Mouse (Mus musculus) retina, postnatal 1 day (tissue): ENCODE results near the gene Pglyrp2.

Source experiments
- DNase-seq: peaks from one replicate; pipeline ENCODE4 v3.0.0-alpha.2; 2012

The Pglyrp2 gene

GRCm38 (mm10) chr17:32402011-32402778, 21.8 kb downstream of the Pglyrp2 start:
- no peak for DNase-seq

DNA sequence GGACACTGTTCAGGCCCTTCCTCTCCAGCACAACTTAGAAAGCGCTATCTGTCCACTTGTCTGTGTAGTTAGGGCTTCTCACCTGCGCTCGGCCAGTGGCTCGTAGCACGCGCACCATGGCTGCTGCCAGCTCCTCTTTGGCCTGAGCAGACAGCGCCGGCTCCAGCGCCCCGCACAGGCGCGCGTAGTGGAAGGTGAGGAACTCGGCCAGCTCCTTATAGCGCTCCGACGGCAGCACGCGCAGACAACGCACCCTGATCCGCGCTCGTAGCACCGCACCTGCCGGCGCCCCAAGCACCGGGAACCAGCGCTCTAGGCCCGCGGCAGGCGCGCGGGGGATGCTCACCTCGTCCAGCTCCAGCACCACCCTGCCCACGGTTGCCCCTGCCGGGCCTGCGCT, 27.7 kb downstream of the Pglyrp2 start:
- no peak for DNase-seq

GRCm38 (mm10) chr17:32393944-32394343, 30.0 kb downstream of the Pglyrp2 start:
- DNase-seq = no peak

- DNase-seq = peak; percentile 96
These were observed 34.8 kb downstream of the Pglyrp2 start, which contains the start of gene Wiz for GRCm38 (mm10) chr17:32389101-32389659. Gene Wiz (minus strand): TSS chr17:32389439.

GRCm38 (mm10) chr17:32388370-32389100, 35.4 kb downstream of the Pglyrp2 start:
- DNase-seq = peak; percentile 33

DNA sequence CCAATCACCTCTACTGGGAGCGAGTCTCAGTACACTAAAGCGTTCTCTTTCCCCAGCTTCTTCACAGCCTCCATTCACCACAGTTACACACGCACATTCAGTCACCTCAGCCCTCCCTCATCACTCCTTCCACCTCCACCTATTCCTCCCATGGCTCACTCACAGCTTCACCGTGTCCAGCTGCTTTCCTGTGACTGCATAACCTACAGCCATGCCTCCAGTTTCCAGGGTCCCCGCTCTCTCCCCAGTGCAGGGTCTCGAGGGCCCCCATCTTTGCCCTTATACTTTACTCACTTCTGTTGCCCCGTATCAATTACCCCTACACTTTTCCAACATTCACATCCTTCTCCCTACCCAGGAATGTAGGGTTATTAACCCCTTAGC, 36.0 kb downstream of the Pglyrp2 start:
- DNase-seq = no peak

DNA sequence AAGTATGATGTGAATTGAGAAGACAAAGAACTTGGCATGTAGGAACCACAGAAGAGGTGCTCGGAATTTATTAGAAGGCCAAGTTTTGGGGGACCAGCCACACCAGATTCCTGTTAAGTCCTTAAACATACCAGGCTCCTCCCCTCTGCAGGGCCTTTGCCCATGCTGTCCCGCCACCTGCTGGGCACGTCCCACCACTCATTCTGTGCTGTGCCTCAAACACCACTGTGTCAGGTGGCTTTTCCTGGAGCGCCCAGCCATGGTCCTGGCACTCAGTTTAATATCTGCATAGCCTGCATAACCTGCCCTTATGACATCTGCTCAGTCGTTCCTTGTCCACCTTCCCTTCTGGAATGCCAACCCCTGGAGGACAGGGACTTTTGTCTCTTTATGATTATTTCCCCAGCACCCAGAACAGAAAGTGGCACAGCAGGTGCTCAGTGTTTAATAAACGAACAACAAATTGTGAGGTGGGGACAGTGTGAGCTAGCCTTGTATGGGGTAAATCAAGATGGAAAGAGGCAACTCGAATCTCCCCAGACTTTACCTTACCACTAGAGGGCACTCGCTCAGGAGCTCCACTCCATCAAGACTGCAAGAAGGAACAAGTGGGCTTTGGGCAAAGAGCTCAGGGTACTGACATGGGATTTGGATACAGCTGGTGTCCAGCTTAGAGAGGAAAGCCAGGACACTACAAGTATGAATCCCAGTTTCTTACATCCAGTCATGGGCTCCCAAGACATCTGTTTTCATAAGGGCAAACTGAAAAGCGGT, 37.1 kb downstream of the Pglyrp2 start:
- DNase-seq = peak; percentile 54

- no peak for DNase-seq
These were observed 40.3 kb downstream of the Pglyrp2 start for GRCm38 (mm10) chr17:32383661-32384060.

DNA sequence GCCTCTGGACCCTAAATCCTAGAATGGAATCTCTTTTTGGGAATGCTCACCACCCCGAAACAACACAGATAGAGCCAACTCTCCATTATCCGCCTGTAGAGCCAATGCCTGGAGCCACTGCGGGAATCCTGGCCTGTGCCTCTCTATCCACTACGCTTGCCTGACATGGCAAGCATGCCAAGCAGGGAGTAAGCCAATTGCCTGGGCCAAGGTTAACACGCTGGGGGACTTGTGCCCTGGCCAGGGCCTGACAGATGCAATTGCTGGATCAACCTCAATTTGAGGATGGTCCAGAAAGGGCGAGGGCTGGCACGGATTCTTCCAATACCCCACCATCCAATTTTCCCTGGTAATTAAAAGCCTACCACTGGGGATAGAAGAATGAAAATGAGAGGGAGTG, 41.4 kb downstream of the Pglyrp2 start:
- DNase-seq = no peak

GRCm38 (mm10) chr17:32378786-32379185, 45.2 kb downstream of the Pglyrp2 start:
- DNase-seq = no peak

- no peak for DNase-seq
These were observed 46.8 kb downstream of the Pglyrp2 start for GRCm38 (mm10) chr17:32377137-32377536.

DNA sequence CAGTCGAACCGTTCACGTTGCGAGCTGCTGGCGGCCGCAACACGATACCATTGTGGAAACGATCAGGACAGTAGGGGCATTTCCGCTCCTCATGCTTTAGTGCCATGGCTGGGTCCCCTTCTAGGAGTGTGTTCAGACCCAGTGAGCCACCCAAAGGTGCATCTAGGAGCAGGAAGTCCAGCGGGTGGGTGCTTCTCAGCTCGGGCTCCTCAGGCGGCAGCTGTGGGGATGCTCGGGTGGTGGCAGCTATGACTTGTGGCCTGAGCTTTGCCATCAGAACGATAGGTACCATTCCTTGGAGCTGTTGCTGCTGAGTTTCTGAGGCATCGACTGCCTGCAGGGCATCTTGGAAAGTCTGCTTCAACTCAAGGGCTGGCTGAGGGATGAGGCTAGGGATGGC, 47.5 kb downstream of the Pglyrp2 start:
- DNase-seq = no peak

DNA sequence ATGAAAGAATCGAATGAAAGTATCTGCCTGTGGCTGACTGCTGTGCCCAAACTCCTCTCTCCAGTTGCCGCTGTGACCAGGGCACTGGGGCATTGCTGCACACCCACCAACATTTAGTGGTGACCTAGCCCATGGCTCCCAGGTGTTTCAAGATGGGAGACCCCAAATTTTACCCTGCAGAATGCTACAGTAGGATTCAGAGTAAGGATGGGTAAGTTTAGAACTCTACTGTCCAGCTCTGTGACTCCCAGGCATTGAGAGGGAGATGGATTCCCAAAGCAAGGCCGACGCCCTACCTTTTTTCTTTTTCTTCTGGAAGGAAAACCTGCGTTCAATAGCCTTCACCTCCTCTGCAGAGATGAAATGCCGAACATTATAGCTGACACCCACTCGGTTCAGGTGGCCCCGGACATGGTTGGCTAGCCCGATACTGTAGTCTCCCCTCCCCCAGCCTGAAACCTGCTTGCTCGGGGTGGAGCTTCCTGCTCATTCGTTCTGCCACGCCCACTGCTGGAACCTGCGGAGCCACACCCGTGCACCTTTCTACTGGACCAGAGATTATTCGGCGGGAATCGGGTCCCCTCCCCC, 54.9 kb downstream of the Pglyrp2 start:
- no peak for DNase-seq

DNA sequence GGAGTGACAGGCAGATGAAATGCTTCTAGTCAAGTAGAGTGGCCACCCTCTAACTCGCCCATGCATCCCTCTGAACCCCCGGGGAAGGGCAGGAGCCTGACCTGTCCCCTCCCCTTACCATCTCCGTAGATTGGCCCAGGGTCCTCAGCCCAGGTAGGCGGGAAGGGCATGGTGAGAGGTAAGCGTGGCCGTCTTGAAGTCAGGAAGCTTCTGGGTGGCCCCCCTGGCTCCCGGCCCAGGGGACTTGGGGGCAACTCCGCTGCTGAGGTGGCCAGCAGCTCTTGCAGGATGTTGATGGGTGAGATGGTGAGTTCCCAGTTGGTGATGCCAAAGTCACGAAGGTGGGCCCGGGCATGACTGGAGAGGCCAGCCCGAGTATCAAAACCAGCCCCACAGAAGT, 56.3 kb downstream of the Pglyrp2 start:
- DNase-seq = no peak

- no peak for DNase-seq
These were observed 58.7 kb downstream of the Pglyrp2 start for GRCm38 (mm10) chr17:32365296-32365695.

DNA sequence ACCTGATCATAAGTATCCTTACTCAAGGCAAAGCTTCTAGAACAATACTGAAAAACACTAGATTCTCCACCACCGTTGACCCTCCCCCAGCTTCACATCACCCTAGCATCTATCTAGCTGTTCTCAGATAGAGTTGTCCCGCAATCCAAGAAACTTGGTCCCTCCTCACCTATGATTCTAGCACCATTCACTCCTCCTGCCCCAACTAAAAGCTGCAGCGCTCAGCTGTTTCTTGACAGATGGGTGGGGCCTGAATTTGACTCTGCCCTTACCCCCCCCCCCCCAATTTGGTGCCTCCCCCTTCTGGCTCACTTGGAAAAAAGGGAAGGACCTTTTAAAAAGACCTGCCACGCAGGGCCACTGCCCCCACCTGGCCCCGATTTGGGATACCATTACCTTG, 59.1 kb downstream of the Pglyrp2 start:
- DNase-seq = no peak

- peak; percentile 94 for DNase-seq
These were observed 59.6 kb downstream of the Pglyrp2 start for GRCm38 (mm10) chr17:32364331-32364730.

DNA sequence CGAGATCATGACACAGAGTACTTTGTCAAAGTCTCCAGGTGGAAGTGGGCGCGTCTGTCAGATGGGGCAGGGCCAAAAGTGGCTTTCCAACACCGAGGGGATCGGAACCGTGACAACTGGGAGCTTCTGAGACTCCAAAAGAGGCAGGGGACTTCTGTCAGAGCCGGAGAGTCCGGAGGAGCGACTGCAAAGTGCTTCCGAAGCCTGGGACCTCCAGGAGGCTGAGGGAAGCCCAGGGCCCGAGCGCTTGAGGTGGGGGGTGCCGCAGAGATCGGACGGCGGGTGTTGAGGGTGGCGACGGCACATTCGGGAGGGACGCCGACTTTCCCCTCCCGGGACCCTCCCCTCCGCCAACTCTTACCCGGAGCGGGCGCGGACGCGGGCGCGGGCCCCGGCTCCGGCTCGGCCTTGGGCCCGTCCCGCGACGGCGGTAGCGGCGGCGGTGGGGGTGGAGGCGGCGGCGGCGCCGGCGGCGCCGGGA, 60.1 kb downstream of the Pglyrp2 start:
- DNase-seq = no peak

DNA sequence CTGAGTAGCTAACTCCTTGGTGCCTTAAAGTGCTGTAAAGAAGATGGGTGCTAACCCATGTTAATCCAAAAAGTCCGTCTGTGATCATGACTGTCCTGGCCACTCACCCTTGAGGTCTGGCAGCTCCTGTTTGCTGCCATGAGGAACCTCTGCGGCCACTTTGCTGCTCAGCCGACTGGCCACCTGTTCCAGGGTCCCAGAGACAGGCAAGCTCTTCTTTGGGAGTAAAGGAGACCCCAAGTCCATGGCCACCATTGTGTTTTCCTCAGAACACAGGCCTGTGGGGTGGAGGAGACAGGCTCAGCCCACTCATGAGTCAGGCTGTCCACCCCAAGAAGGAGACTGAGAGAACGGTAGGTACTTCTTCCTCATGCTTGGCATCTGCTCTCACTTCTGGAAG, 61.3 kb downstream of the Pglyrp2 start:
- no peak for DNase-seq
